Mouse (Mus musculus) neural tube, embryonic 11.5 days (tissue): ENCODE measurements at regions not wholly inside any gene's neighbourhood (a gene's known extent, or its start where the extent isn't known, plus 50 kb on each side); places are given as distances from the start of the nearest gene placed in this dataset.

Experiments used
- ATAC-seq: fragments of 200-750 bp; cut with Nextera tagmentation; 2 replicates; pipeline ENCODE4 v1.8.0; 2017; ENCODE audit warnings: moderate number of reproducible peaks, mild to moderate bottlenecking, moderate TSS enrichment, moderate library complexity; ENCODE audit not compliant: insufficient read depth, low FRiP score, low TSS enrichment
- DNase-seq: peaks from one replicate; pipeline ENCODE4 v3.0.0-alpha.2; 2015; ENCODE audit warnings: low spot score
- H3K27ac ChIP-seq: fragments of 300-500 bp; sonication (generic); 2 replicates; pipeline ENCODE4 v1.5.1; 2014; ENCODE audit warnings: low read depth, mild to moderate bottlenecking, low read length
- H3K27me3 ChIP-seq: fragments of 300-500 bp; sonication (generic); 2 replicates; pipeline ENCODE4 v1.6.1; 2014; ENCODE audit warnings: mild to moderate bottlenecking, low read length, mixed read lengths; ENCODE audit not compliant: control insufficient read depth, insufficient read depth
- H3K36me3 ChIP-seq: fragments of 300-500 bp; sonication (generic); 2 replicates; pipeline ENCODE4 v1.6.1; 2014; ENCODE audit warnings: mild to moderate bottlenecking, low read length, moderate library complexity, mixed read lengths; ENCODE audit not compliant: control insufficient read depth, insufficient read depth
- H3K4me1 ChIP-seq: fragments of 300-500 bp; sonication (generic); 2 replicates; pipeline ENCODE4 v1.6.1; 2014; ENCODE audit warnings: low read length, mixed read lengths; ENCODE audit not compliant: control insufficient read depth, insufficient read depth
- H3K4me2 ChIP-seq: fragments of 300-500 bp; sonication (generic); 2 replicates; pipeline ENCODE4 v1.6.1; 2014; ENCODE audit warnings: low read depth, mild to moderate bottlenecking, moderate library complexity
- H3K4me3 ChIP-seq: fragments of 300-500 bp; sonication (generic); 2 replicates; pipeline ENCODE4 v1.5.1; 2014; ENCODE audit warnings: low read depth, low read length
- H3K9ac ChIP-seq: fragments of 300-500 bp; sonication (generic); 2 replicates; pipeline ENCODE4 v1.6.1; 2014; ENCODE audit warnings: mild to moderate bottlenecking, low read length
- H3K9me3 ChIP-seq: fragments of 300-500 bp; sonication (generic); 2 replicates; pipeline ENCODE4 v1.6.1; 2016; ENCODE audit warnings: low read length; ENCODE audit not compliant: control insufficient read depth
- WGBS: fragments of 180-500 bp; shearing (Covaris S2); extraction: QIAGEN DNeasy Blood & Tissue Kit; methylation state at CpG from one replicate; pipeline ENCODE4 v1.1.7; 2014; 5-methylcytosine and 5-hydroxymethylcytosine counted together

DNA sequence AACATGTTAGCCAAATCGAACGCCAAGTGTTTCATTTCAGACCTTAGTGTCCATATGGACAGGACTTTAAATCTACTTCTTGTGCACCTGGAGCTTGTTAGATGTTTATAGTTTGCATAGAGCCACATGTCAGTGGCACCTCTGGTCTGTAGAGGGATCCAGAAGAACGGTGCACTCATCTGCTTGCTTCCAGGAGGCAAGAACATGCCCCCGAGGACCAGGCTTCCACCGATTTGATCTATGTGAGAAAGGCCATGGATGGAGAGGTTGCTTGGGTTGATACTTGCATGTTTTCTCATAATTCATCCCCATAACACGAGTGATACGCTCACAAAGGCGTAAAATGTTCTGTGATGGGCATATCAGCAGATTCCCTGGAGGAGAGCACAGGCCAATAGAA is 177.8 kb downstream of the Enc1 start:
- Histone ChIP-seq H3K27me3 (no peaks in the 10 kb centered on the region), H3K9ac (no peak overlapping the region), H3K27ac (no peak overlapping the region), H3K36me3 (no peaks in the 10 kb centered on the region), H3K9me3 (no peaks in the 10 kb centered on the region), H3K4me3 (no peak overlapping the region), H3K4me2 (no peak overlapping the region), H3K4me1 (no peaks in the 10 kb centered on the region)
- DNase-seq (no peak), ATAC-seq (no peak)
- WGBS, result 76% methylated on average over 8 of the region's 8 CpGs

DNA sequence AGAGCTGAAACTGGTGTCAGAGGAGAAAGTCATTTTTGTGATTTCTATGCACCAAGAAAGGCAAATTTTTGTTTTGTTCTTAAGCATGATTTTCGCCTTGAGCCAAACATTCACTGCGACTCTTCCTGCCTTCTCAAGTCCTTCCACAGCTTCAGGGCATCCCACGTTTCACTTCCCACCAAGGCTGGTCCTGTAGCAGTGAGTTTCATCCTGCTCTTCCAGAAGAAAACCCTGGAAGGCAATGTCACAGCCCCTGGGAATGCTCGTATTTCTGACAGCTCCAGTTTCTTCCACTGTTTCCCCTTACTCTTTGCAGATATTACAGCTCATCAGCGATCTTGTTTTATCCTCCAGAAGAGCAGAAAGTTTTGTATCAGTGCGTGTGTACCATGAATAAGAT is 177.2 kb downstream of the Enc1 start:
- H3K9ac ChIP-seq, result no peak overlapping the region
- no peaks in the 10 kb centered on the region for H3K27me3 ChIP-seq
- 80% methylated on average over 6 of the region's 6 CpGs for WGBS
- H3K4me2 ChIP-seq, result no peak overlapping the region
- H3K4me3 ChIP-seq, result no peak overlapping the region
- no peaks in the 10 kb centered on the region for H3K9me3 ChIP-seq
- no peak for DNase-seq
- no peak overlapping the region for H3K27ac ChIP-seq
- no peaks in the 10 kb centered on the region for H3K36me3 ChIP-seq
- ATAC-seq, result no peak
- H3K4me1 ChIP-seq, result no peaks in the 10 kb centered on the region

DNA sequence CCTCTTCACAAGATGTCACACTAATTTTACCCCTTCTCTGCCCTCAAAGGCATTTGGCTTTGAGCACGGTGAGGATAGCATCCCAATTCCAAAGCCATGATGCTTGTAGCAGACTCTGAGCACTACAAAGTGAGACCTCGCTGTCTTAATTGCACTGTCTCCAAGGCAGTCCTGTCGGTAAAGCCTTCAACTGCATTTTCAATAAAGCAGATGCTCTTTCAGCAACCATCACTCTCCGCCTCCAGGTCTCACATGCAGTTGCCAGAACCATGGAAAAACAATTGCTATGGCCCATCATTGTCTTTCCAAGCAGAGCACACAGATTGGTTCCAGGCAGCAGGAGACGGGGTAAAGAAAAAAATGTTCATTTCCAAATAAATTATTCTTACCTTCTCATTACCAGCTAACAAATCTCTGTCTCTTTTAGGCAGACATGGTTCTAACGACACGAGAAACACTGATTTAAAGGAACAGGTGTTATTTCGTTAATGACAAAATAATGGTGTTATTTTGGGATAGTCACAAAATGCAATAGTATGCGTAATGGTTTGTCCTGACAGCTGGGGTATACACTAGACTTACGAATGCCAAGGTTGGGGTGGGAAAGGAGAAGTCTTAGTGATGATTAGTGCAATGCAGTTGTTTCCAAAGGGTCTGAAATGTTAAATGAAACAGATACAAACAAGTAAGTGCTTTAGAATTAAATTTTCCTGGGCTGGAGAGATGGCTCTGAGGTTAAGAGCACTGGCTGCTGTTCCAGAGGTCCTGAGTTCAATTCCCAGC is 175.2 kb downstream of the Enc1 start:
- ATAC-seq (no peak), DNase-seq (no peak)
- no peaks in the 10 kb centered on the region for H3K36me3 ChIP-seq
- H3K9ac ChIP-seq, result no peak overlapping the region
- H3K4me1 ChIP-seq, result no peaks in the 10 kb centered on the region
- 59% methylated on average over 10 of the region's 10 CpGs for WGBS
- no peak overlapping the region for H3K4me3 ChIP-seq
- no peaks in the 10 kb centered on the region for H3K9me3 ChIP-seq
- no peak overlapping the region for H3K27ac ChIP-seq
- H3K27me3 ChIP-seq, result no peaks in the 10 kb centered on the region
- H3K4me2 ChIP-seq, result no peak overlapping the region

DNA sequence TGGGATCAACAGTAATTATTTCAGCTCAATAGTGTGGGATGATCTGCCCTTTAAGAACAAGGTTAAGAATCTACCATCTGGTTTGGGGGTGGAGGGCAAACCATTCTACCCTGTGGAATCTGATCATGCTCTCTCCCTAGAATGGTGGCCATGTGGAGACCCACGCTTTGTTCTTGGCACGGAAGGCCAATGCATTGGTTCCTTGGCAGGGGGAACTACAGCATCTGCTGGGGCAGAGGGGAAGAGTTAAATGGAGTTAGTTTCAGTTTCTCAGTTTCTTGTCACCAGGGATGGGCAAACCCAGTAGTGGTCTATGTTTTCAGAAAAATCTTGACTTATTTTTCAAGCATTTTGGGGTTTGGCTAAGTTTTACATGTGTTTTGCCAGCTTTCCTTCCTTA is 174.5 kb downstream of the Enc1 start:
- ATAC-seq, result no peak
- Histone ChIP-seq H3K27ac (no peak overlapping the region), H3K36me3 (no peaks in the 10 kb centered on the region)

DNA sequence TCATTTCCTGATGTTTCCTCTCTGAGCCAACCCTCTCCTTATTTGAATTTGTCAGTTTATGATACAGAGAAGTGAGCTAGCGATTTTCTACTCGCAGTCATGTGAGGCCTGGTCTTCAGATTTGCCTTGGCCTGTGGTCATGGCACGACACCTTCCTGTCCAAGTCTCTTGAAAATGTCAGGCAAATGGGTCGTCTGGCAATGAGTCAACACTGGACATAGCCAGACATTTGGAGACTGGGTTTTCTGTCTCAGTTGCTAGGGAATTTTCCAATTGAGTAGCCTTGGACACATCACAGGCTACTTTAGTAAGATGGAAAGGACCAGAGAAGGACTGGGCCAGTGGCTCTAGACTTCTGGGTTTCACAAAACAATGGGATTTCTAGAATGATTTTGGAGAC is 171.2 kb downstream of the Enc1 start:
- Histone ChIP-seq H3K27me3 (no peaks in the 10 kb centered on the region), H3K4me3 (no peak overlapping the region), H3K4me1 (no peaks in the 10 kb centered on the region), H3K4me2 (no peak overlapping the region), H3K27ac (no peak overlapping the region), H3K9ac (no peak overlapping the region), H3K9me3 (no peaks in the 10 kb centered on the region), H3K36me3 (no peaks in the 10 kb centered on the region)
- DNase-seq (no peak), ATAC-seq (no peak)
- 83% methylated on average over 4 of the region's 4 CpGs for WGBS

More for the DNA sequence above, 174.5 kb downstream of the Enc1 start:
- Histone ChIP-seq H3K4me1 (no peaks in the 10 kb centered on the region), H3K27me3 (no peaks in the 10 kb centered on the region), H3K4me3 (no peak overlapping the region), H3K4me2 (no peak overlapping the region), H3K9ac (no peak overlapping the region), H3K9me3 (no peaks in the 10 kb centered on the region)
- 89% methylated on average over 2 of the region's 2 CpGs for WGBS
- no peak for DNase-seq

DNA sequence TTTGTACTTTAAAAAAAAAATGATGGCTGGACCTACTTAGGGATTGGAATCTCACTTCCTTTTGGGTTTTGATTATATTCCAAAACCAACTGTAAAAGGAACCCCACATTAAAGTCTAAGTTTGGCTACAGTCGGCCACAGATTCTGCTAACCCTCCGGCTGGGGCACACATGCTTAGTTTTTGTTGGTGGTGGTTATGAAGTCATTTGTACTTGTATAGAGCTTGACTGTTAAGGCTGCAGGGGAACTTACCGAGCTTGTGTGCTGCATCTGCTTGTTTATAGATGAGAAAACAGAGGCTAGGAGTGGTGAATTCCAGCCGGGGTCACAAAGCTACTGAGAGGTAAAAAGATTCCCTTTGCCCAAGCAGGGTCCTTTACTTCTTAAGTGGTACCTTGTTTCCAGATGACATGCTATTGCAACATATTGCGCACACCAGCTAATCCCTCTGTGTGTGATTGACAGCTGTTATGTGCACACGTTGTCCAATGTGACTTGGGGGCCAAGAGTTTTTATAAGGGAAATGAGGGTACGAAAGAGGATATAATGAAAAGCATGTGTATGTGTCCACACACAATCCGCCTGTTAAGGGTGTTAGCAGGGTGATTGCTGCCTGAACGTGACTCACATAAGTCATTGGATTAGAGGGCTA is 169.8 kb downstream of the Enc1 start:
- no peak for ATAC-seq
- 79% methylated on average over 9 of the region's 9 CpGs for WGBS
- no peak overlapping the region for H3K4me3 ChIP-seq
- no peaks in the 10 kb centered on the region for H3K4me1 ChIP-seq
- no peaks in the 10 kb centered on the region for H3K36me3 ChIP-seq
- no peaks in the 10 kb centered on the region for H3K27me3 ChIP-seq
- no peaks in the 10 kb centered on the region for H3K9me3 ChIP-seq
- no peak for DNase-seq
- H3K4me2 ChIP-seq, result no peak overlapping the region
- H3K9ac ChIP-seq, result no peak overlapping the region
- H3K27ac ChIP-seq, result no peak overlapping the region

DNA sequence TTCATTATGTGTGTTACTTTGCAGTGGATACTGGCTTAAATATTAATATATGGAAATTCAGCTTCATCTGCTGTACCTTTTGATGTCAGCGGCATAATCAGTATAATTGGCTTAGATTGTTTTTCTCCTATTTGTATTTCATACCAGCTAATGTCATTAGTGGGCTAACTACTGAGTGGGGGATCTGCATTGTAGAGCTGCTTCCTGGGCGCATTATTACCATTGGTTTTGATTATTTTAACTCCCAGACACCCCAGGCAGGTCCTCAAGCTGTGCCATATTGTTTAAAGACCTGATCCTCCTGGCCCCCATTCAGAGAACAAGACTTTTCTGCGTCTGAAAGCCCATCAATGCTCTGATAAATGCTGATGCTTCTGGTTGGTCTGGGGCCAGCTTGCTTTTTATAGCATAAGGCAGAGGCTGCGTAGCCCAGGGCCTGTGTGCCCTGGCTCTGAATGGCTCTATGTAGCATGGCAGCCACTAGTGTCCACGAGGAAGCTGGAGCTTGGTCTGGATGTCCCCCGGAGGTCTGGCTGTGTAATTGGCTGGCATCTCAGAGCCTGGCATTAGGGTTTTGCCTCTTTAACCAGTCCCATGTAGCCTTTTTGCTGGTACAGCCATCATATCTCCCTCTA is 169.1 kb downstream of the Enc1 start:
- H3K4me2 ChIP-seq, result no peak overlapping the region
- H3K4me1 ChIP-seq, result no peaks in the 10 kb centered on the region
- no peaks in the 10 kb centered on the region for H3K27me3 ChIP-seq
- ATAC-seq (no peak), DNase-seq (no peak)
- no peak overlapping the region for H3K9ac ChIP-seq
- H3K4me3 ChIP-seq, result no peak overlapping the region
- H3K27ac ChIP-seq, result no peak overlapping the region
- H3K36me3 ChIP-seq, result no peaks in the 10 kb centered on the region
- 69% methylated on average over 6 of the region's 6 CpGs for WGBS
- peaks cover 2% of the 10 kb centered on the region; the same call in 1 of the 2 replicates for H3K9me3 ChIP-seq

DNA sequence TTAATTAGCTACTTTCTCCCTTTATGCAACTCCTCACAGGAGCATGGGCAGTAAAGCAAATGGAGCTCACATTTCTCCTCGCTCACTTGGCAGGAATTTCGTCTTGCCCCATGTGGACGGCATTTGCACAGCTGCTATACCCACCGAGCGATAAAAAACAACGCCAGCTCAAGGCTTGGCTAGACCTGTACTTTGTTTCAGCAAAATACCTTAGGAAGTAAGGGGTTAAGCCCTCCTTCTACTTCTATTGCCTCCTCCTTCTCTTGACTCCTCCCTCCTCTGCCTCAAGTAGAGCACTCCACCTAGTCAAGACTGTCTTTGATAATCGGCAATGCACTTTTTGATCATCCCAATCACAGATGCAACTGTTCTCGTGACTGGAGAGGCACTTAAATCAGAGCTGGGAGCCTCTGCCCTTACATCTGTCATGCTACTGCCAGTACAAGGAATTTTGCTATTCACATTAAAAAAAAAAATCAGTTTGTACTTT is 168.4 kb downstream of the Enc1 start:
- Histone ChIP-seq H3K4me3 (no peak overlapping the region), H3K4me1 (no peaks in the 10 kb centered on the region), H3K4me2 (no peak overlapping the region), H3K36me3 (no peaks in the 10 kb centered on the region), H3K9ac (no peak overlapping the region), H3K9me3 (peaks cover 2% of the 10 kb centered on the region; the same call in 1 of the 2 replicates), H3K27me3 (no peaks in the 10 kb centered on the region), H3K27ac (no peak overlapping the region)
- no peak for ATAC-seq
- DNase-seq, result no peak
- WGBS, result 69% methylated on average over 8 of the region's 8 CpGs
